Mouse (Mus musculus) A20 (cell line): ENCODE data around the gene Tmem150c.

Source experiments
- DNase-seq: peaks from one replicate; pipeline ENCODE4 v3.0.0-alpha.2; 2011; ENCODE audit warnings: low read depth, low spot score

Gene Tmem150c

DNA sequence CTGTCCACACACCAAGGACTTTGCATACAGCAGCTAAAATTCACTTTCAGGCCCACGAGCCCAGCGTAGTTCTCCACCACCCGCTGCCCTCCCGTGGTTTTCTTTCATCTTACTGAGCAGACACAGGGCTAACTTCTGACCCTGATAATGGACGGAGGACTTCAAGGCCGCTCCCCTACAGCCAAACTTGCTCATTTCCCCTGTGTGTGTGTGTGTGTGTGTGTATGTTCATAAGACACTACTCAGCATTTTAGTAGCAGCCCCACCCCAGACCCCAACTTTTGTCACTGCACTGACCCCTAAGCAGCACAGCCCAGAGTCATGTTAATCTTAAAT lies at the start of gene Tmem150c:
TSS of gene Tmem150c (minus strand) at position 171 of the 336 bp plus-strand sequence.
- DNase-seq: no peak

DNA sequence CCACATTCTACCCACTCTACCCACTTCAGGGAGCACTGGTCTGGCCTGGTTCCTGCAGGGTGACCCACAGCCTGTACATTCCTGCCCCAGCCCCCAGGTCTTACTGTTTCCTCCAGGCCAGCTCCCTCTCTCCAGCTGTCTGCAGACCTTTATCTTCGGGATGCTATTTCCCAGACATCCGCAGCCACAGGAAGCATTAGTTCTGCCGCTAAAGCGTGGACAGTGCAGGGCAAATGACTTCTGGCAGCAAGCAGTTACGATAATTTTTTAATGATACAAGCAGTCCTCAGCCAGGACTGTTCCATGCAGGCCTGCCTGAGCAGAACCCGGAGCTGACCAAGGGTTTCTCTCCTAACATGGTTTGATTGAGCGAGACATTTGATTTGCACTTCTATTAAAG lies 49.5 kb upstream of the Tmem150c start:
- no peak for DNase-seq

DNA sequence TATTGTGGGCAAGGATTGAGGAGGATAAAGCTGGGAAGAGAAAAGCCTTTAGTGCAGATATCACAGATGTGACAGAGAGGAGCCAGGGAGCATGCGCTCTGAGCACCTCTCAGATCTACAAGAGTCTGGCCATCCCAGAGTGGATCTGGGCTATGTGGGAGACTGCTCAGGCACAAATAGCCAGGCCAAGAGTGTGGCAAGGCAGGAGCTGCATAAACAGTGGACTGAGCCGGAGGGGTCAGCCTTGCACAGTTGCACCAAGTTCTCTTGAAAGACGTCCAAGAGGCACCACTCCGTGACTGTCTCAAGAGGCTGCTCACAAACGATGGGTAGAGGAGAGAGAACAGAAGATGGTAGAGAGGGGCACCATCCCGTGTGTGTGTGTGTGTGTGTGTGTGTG lies 47.1 kb upstream of the Tmem150c start:
- DNase-seq: no peak

DNA sequence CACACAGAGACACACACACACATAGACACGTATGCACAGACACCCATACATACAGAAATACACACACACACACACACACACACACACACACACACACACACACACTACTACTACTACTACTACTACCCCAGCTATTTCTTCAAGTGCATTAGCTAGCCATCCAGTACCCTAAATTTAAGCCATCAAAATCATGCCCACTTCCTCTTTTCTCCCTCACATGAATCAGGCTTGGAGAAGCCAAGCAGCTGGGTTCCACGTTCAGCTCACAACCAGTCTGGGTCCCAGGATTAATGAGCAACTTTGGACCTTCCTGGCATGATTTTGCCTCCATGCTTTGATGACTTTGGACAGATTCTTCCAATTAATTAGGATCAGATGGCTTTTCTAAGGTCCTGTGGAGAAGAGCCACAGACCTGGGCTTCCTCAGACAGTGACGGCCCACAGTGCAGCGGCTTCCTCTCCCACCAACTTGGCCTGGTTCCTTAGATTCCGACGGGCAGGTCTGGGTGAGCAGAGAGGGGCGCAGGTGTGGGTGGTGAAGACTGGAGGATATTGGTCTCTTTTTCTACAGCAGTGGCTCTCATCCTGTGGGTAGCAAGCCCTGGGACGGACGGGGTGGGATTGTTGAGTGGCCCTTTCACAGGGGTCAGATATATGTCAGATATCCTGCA lies 46.0 kb upstream of the Tmem150c start:
- DNase-seq: peak; percentile 39

DNA sequence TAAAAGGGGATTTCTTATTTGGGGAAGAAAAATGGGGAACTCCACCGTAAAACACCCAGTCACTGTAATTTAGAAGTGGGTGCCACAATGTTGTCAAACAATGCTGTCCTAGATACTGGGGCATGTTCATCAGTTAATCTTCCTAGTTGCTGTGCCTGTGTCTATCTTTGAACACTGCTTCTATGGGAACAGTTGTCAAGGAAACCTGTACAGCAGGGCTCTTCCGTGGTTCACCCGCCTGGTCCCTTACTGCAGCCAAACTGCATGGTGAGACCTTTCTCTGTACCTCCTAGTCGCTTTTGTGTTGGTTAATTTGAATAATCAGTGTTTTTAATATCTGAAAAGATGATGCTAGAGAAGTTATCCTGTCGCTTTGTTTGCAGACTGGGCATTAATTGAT lies 41.2 kb upstream of the Tmem150c start:
- peak; percentile 44 for DNase-seq

DNA sequence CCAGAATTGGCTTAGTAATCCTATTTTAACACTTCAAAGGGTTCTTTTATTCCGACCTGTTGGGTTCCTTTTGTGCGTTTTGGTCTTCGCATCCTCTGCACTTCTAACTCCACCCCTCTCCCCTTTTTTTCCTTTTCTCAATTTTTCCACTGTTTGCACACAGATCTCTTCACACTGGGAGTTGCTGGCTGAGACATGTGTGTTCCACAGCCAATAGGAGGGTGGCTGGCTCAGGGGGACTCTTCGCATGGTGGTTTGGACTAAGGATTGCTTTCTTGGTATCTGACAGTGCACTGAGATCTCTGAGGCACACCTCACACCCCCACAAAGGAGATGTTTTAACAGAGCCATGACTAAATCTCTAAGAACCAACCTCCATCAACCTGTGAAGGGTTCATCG lies 40.7 kb upstream of the Tmem150c start:
- DNase-seq: no peak

DNA sequence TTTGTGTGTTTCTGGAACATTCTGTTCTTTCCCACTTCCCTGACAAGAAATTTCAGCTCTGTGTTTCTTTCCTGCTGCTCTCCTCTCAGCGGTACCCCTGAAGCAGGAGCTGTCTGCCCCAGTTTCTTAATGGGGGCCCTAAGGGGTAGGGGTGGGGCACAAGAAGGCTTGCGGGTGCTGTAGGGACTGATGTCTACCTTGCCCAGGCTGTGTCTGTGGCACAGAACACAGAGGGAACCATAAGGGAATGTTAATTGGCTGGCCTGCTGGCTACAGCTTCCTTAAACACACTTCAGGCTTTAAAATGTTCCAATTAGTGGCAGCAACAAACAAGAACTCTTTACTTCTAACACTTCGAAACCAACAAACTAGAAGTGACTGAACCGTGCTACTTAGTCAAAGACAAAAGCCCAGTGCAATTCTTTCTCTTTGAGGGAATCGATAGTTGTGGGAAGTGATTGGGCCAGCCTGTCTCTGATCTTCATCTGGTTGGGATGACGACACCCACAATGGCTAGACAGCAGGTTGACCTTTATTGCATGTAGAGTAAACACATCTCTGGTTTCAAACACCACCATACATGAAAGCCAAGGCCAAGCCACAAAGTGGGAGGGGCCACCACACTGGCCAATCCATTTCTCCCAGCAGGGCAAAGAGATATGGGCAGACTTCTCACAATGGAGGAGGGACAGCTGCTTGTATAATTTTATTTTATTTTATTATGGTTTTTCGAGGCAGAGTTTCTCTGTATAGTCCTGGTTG lies 39.7 kb upstream of the Tmem150c start:
- no peak for DNase-seq

DNA sequence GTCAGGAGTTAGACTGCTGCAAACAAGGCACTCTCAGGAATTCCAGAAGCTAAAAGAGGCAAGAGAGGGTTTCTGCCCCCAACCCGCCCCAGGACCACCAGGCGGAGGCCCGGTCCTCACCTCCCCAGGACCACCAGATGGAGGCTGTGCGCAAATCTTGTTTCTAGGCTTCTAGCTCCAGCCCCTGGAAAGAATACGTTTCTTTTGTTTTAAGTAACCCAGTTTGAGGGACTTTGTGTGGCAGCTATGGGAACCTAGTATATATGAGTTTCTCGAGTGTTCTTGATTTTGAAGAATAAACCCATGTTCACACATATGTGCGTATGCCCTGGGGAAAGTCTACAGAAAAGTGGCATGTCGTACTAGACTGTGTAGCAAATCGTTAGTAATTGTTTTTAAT lies 37.9 kb upstream of the Tmem150c start:
- DNase-seq: no peak

DNA sequence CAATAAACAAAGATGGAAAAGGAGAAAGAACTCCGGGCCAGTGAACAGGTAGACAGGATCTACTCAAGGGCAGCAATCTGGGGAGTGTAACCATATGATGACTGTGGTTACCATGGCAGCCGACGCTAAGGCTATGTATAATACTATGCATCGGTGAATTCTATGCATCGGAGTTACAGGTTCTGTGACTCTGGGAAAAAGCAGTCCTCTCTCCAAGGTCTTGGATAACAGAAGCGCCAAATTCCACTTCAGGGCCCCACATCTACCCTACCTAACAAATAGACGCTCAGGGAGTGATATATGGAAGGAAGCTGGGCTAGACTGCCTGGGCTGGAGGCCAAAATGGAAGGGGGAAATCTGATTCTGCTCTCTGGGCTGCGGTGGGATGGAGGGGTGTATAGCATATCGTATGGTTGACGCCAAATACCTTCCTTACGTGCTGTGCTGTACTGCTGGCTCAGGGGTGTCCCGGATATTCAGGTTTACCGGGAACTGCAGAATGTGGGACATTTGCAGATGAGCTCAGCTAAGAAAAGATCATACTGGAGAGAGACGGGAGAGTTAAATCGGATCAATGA lies 37.3 kb upstream of the Tmem150c start:
- DNase-seq: no peak

DNA sequence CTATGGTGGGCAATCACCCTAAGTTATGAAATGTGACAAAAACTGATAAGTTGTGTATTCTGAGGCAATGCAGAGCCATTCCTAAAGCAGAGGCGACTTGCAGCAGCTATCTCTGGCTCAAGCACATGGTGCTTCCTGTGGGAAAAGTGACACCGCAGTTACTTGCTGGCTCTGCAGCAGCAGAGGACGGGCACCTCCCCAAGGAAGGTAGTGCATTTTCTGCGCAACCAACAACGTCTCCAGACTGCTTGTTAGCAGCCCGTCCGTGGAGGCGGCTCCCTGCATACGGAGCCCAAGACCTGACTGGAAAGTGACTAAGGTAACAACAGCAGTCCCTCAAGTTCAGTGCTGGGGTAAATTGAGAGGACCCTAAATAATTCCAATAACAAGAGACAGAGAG lies 36.8 kb upstream of the Tmem150c start:
- no peak for DNase-seq

DNA sequence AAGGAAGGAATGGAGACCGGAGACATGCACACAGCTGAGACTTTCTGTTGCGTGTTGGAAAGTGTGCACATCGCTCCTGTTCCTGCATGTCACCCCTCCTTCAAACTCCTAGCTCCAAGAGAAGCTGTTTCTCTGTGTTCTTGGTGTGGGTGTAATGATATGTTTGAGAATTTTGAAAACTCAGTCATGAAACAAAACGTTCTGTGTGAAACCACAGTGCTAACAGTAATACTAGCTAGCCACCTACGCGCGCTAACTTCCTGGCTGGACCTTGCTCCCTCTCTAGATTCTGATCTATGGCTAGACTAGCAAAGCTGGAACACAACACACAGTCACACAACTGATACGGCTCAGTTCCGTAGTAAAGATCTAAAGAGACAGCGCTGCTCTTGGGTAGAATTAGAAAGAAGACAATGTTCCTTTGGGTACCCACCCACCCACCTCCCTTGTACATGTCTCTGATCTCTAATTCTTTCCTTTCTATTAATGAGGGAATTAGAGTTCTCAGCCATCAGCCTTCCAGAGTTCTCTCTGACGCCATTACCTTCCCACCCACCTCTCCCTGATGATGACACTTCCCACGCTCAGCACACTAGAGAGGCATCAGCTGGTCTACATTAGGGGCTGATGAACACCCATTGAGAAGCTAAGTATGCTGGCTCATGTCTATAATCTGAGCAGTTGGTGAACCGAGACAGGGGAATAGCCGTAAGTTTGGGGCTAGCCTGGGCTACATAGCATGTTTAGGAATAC lies 32.0 kb upstream of the Tmem150c start:
- DNase-seq: no peak

DNA sequence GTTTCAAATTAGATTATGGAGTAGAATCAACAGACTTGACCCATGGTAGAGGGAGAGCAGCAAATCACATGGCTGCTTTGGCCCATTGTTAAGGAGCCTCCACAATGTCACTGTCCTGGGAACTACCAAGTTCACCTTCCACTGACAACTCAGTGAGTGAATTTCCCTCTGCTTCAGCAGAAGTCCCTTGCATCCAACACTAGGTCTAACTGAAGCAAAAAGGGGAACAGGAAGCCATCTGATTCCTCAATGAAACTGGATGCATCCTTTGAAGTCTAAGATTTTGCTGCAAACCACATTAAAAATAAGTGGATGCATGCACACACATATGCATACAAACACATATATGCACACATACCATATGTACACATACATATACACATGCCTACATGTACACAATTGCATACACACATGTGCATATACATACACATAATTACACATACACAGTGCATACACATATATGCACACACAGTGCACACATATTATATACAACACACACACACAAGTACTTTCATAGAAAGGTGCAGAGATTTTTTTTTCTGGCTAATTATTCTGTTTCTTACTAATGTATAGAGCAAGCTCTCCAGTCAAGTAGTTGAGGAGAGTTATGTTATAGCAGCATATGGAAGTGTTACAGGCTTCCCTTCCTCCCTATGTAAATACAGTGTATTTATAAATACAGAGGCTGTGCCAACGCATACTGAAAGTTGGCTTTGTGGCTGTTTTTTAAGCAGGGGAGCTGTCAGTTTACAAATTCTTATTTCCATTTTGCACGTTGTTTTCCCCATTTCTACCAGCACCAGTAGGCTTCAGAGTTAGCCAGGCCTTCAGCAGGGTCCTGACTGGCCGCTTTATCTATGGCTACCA lies 27.7 kb upstream of the Tmem150c start:
- no peak for DNase-seq

DNA sequence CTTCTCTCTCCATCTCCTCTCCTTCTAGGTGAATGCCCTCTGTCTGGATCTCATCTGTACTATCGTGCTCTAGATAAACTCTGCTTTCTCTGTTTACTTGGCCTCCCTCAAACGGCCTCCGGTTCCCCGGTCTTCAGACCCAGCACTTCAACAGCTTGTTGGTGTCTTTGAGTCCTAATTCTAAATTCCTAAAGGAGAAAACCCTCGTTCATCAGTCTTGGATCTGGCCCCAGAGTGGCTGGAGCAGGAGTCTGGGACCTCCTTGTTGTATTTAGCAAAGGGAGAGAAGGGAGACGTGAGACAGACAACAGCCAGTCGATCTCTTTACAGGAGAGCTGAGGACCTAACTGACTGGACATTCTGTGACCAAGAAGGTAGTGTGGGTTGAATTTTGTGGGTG lies 27.0 kb upstream of the Tmem150c start:
- no peak for DNase-seq

DNA sequence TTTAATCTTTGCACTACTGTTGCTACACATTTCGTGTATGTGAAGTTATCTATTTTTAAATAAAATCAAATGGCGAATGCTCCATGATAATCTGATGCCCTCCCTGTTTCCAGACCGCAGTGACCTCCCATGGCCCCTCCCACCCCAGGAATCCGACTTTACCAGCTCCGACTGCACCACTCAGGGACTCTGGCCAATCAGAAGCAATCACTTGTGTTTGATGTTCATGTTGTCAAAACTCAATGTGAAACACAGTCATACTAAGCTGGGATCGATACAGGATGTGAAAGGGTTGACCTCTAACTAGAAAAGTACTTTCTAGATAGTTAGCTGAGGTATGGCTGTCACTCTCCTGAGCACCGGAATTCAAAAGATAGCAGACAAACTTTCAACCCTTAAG lies 26.3 kb upstream of the Tmem150c start:
- DNase-seq: no peak

DNA sequence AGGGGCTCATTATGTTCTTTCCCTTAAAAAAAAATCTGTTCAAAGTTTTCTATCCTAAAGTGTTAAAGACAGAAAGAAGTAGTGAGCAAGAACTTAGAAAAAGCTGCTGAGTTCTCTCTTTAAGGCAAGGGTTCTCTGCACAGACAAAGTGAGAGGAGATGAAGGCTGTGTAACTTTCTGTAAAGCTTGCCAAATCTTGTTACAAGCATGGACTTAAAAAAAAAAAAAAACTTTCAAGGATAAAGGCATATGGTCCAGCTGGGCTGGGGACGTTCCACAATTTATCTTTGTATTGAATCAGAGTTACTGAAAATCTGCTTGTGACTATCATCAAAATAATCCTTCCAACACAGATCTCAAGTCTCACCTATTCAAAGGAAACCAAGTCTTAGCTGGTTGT lies 21.4 kb upstream of the Tmem150c start:
- no peak for DNase-seq

DNA sequence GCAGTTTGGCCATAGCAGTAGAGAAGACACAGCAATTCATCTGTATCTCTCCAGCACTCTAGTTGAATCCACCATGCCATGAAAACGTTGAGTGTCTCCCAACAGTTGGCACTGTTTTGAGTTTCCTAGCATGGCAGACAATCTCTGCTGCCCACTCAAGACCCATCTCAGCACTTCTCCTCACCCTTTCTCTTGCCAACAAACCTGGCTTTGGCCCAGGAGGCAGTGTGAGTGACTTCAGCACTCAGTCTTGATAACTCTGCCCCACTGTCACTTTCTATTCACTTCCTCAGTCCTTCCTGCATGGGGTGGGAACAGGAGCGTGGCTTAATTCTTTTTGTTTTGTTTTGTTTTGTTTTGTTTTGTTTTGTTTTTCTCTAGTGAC lies 19.2 kb upstream of the Tmem150c start:
- no peak for DNase-seq

DNA sequence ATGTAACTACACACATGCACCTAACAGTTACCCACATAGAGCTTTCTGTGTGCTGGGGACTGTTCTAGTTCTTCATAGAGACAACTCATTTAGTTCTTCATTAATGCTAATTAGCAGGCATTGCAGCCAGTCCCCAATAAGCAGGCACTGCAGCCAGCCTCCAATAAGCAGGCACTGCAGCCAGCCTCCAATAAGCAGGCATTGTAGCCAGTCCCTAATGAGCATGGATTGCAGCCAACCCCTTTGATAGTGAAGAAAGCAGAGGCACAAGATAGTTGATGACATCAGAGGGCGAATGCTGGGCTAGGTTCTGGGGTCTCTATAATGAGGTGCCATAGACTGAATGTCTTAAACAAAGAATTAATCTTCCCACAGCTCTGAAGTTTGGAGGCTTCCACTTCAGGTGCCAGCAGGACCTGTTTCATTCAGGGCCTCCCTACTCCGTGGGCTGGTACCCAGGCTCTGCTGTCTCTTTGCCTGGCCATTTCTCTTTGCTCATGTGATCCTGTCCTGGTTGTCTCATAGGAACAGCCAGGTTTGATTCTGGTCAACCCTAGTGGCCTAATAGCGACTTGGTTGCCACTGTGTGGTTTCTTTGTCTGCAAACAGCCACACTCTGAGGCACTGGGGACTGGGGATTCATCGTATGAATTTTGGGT lies 18.6 kb upstream of the Tmem150c start:
- no peak for DNase-seq

DNA sequence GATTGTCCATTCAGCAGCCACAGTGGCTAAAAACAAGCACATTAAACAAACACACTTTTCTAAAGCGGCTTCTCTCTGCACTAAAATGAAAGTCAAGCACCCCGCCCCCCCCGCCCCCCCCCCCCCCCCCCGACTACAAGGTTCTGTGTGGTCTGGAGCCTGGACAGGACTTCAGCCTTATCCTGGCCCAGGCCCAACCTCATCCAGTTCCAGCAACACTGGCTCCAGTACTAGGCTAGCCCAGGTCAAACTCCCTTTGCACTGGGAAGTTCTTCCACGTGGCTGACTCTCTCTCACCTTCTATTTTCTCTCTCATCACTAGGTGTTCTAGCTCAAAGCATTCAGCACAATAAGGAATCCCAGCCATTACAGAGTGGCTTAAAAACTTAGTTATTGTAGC lies 17.9 kb upstream of the Tmem150c start:
- no peak for DNase-seq

DNA sequence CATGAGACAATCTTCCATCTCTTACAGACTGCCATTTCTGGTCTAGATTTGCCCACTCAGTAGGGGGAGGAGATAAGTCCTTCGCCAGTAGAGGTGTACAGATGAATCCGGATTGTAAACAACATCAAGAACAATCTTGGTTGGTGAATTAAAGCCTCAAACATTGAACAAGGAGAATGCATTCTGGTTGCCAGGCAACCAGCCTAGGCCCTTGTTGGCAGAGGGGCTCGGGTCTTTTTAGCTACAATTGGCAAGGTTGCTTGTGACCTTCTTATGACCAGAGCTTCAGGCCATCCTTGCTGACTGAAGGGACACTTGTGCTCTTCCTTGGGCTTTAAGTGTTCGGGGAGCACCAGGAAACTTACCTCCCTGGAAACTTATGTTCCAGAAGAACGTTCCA lies 16.5 kb upstream of the Tmem150c start:
- DNase-seq: no peak

DNA sequence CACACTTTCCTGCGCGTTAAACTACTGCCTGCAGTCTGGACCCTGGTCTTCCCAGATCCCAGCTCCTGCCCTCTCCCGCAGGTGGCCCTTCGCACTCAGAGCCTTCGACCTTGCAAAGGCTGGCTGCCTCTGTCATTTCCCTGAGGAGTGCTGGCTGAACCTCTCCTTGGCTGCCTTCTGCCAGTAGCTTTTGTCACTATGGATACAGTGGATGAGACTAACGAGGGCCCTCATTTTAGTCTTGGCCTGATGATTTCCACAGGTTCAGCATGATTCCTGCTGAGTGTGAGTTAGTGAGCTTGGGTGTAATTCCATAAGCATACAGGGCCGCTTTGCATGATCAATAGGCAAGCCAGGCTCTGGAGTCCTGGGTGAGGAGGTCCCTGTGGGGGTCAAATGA lies 16.0 kb upstream of the Tmem150c start:
- DNase-seq: no peak

DNA sequence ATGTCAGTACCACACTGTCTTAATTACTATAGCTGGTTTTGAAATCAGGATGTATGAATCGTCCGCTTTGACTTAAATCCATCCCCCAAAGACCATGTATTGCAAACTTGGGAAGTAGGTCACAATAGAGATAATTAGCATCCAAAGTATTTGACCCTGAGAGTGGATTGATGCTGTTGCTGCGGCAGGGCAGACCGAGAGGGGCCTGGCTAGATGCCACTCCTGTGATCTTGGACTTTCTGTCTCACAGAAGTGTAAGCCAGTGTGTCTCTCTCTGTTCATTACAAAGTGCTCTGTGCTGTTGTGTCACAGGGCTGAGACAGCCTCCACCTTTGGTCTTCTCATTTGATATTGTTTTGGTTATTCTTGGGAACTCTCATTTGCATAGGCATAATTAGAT lies 12.5 kb upstream of the Tmem150c start:
- no peak for DNase-seq
